Mouse (Mus musculus) C2C12 (cell line): ENCODE data around the gene Dhdh.

Source experiments
- CEBPB ChIP-seq: IDR thresholded peaks from one replicate; pipeline ENCODE4 v1.6.1; 2011; ENCODE audit warnings: low read depth, mild to moderate bottlenecking, control low read depth, moderate library complexity
- CTCF ChIP-seq: IDR thresholded peaks from one replicate; pipeline ENCODE4 v1.5.1; 2011; ENCODE audit not compliant: control insufficient read depth, insufficient read depth, insufficient read length

- TF ChIP-seq CTCF (no peak), CEBPB (no peak)
Observed at GRCm38 (mm10) chr7:45491264-45491663, 2.7 kb upstream of the Dhdh start.
